Mouse (Mus musculus) MEL (cell line): ENCODE results near the gene Msi2. TPM values are rescaled to one million over a fixed set of nuclear protein-coding genes. Genes with fewer than 3 reads are reported as not detected.

Experiments
- DNase-seq: peaks from one replicate; pipeline ENCODE4 v3.0.0; 2011; ENCODE audit warnings: low read depth, low spot score
- H3K27ac ChIP-seq: 2 replicates; pipeline ENCODE4 v1.5.1; 2012; ENCODE audit warnings: low read depth, mild to moderate bottlenecking, control low read depth, low read length, moderate library complexity; ENCODE audit not compliant: control insufficient read depth
- H3K27me3 ChIP-seq, 2 experiments: fragments of 150-350 bp in 1 of 2; sonication (generic) in 1 of 2; 2 replicates each; pipeline ENCODE4 v1.6.1; 2012; ENCODE audit warnings: low read length in 2 of 2, mild to moderate bottlenecking in 2 of 2, improper control_type of control experiment in 1 of 2, moderate library complexity in 1 of 2; ENCODE audit not compliant: insufficient read depth in 2 of 2, control insufficient read depth in 1 of 2
- H3K36me3 ChIP-seq, 2 experiments: 2 replicates each; pipeline ENCODE4 v1.6.1; 2012 to 2014; ENCODE audit warnings: low read length in 2 of 2, improper control_type of control experiment in 1 of 2, inconsistent platforms in 1 of 2, mild to moderate bottlenecking in 1 of 2; ENCODE audit not compliant: insufficient read depth in 2 of 2, control insufficient read depth in 1 of 2
- H3K4me1 ChIP-seq, 2 experiments: fragments of 150-350 bp in 1 of 2; sonication (generic) in 1 of 2; 2 replicates each; pipeline ENCODE4 v1.6.1; 2012; ENCODE audit warnings: low read length in 2 of 2, improper control_type of control experiment in 1 of 2, mild to moderate bottlenecking in 1 of 2; ENCODE audit not compliant: insufficient read depth in 2 of 2, control insufficient read depth in 1 of 2
- H3K4me3 ChIP-seq, 2 experiments: fragments of 150-350 bp in 1 of 2; sonication (generic) in 1 of 2; 2 replicates each; pipeline ENCODE4 v1.5.1; 2012; ENCODE audit warnings: low read depth in 2 of 2, low read length in 2 of 2, mild to moderate bottlenecking in 2 of 2, moderate library complexity in 2 of 2, control low read depth in 1 of 2, improper control_type of control experiment in 1 of 2; ENCODE audit not compliant: control insufficient read depth in 1 of 2, insufficient read depth in 1 of 2
- H3K79me2 ChIP-seq: 2 replicates; pipeline ENCODE4 v1.6.1; 2012; ENCODE audit warnings: mild to moderate bottlenecking, low read length, moderate library complexity; ENCODE audit not compliant: control insufficient read depth, poor library complexity, insufficient read depth
- H3K9ac ChIP-seq: 2 replicates; pipeline ENCODE4 v1.6.1; 2012; ENCODE audit warnings: low read depth, mild to moderate bottlenecking, control low read depth, low read length, moderate library complexity; ENCODE audit not compliant: control insufficient read depth, poor library complexity, severe bottlenecking
- H3K9me3 ChIP-seq: fragments of 150-350 bp; sonication (generic); replicated peaks from 2 replicates; pipeline ENCODE4 v1.6.1; 2012; ENCODE audit warnings: mild to moderate bottlenecking, low read length, improper control_type of control experiment, moderate library complexity; ENCODE audit not compliant: insufficient read depth
- BHLHE40 ChIP-seq: IDR thresholded peaks from 2 replicates; pipeline ENCODE4 v1.6.1; 2012; ENCODE audit warnings: low read depth, mild to moderate bottlenecking, inconsistent platforms, low read length, improper control_type of control experiment, borderline replicate concordance
- E2F4 ChIP-seq: IDR thresholded peaks from 2 replicates; pipeline ENCODE4 v1.6.1; 2011; ENCODE audit warnings: low read depth, low read length, improper control_type of control experiment, borderline replicate concordance
- ELF1 ChIP-seq: IDR thresholded peaks from 2 replicates; pipeline ENCODE4 v1.6.1; 2014; ENCODE audit warnings: low read depth, mild to moderate bottlenecking, inconsistent platforms, low read length, improper control_type of control experiment, moderate library complexity
- EP300 ChIP-seq, 2 experiments: IDR thresholded peaks; 2 replicates each; pipeline ENCODE4 v1.6.1; 2011; ENCODE audit warnings: improper control_type of control experiment in 2 of 2, low read length in 2 of 2, low read depth in 1 of 2, mild to moderate bottlenecking in 1 of 2
- ETS1 ChIP-seq: IDR thresholded peaks from 2 replicates; pipeline ENCODE4 v1.6.1; 2012; ENCODE audit warnings: low read depth, mild to moderate bottlenecking, inconsistent platforms, low read length, improper control_type of control experiment, moderate library complexity
- GABPA ChIP-seq: IDR thresholded peaks from 2 replicates; pipeline ENCODE4 v1.6.1; 2012; ENCODE audit warnings: low read depth, mild to moderate bottlenecking, inconsistent platforms, low read length, improper control_type of control experiment, moderate library complexity
- GATA1 ChIP-seq: IDR thresholded peaks from 2 replicates; pipeline ENCODE4 v1.6.1; 2011; ENCODE audit warnings: low read depth, low read length, improper control_type of control experiment
- MAX ChIP-seq: IDR thresholded peaks from 2 replicates; pipeline ENCODE4 v1.6.1; 2011; ENCODE audit warnings: low read length, improper control_type of control experiment
- MAZ ChIP-seq: IDR thresholded peaks from 2 replicates; pipeline ENCODE4 v1.6.1; 2012; ENCODE audit warnings: low read depth, mild to moderate bottlenecking, inconsistent platforms, low read length, improper control_type of control experiment
- MXI1 ChIP-seq: IDR thresholded peaks from 2 replicates; pipeline ENCODE4 v1.6.1; 2011; ENCODE audit warnings: mild to moderate bottlenecking, low read depth, low read length, improper control_type of control experiment
- MYB ChIP-seq: IDR thresholded peaks from 2 replicates; pipeline ENCODE4 v1.6.1; 2011; ENCODE audit warnings: mild to moderate bottlenecking, low read depth, low read length, improper control_type of control experiment
- NRF1 ChIP-seq: IDR thresholded peaks from 2 replicates; pipeline ENCODE4 v1.6.1; 2014; ENCODE audit warnings: low read depth, mild to moderate bottlenecking, inconsistent platforms, low read length, improper control_type of control experiment, moderate library complexity; ENCODE audit not compliant: poor library complexity, insufficient read depth, severe bottlenecking
- RAD21 ChIP-seq: IDR thresholded peaks from 2 replicates; pipeline ENCODE4 v1.6.1; 2011; ENCODE audit warnings: mild to moderate bottlenecking, low read depth, low read length, improper control_type of control experiment
- RCOR1 ChIP-seq: IDR thresholded peaks from 2 replicates; pipeline ENCODE4 v1.6.1; 2012; ENCODE audit warnings: low read depth, mild to moderate bottlenecking, inconsistent platforms, low read length, improper control_type of control experiment
- SMC3 ChIP-seq: IDR thresholded peaks from 2 replicates; pipeline ENCODE4 v1.6.1; 2011; ENCODE audit warnings: low read depth, low read length, improper control_type of control experiment
- TBP ChIP-seq: IDR thresholded peaks from 2 replicates; pipeline ENCODE4 v1.8.0; 2011; ENCODE audit warnings: low read depth, low read length, improper control_type of control experiment
- ZC3H11A ChIP-seq: IDR thresholded peaks from 2 replicates; pipeline ENCODE4 v1.6.1; 2012; ENCODE audit warnings: low read depth, mild to moderate bottlenecking, inconsistent platforms, low read length, improper control_type of control experiment
- polyA plus RNA-seq, 2 experiments: library from polyadenylated mRNA; stranded (reverse) in 1 of 2; unstranded in 1 of 2; fragments of >175 nt in 1 of 2; fragments of >200 nt in 1 of 2; gene quantifications; 2 replicates each; pipeline versions ENCODE4 v1.2.1 to v1.2.4; 2012; ENCODE audit warnings: low replicate concordance in 2 of 2, low read depth in 1 of 2; ENCODE audit not compliant: insufficient read length in 2 of 2, insufficient read depth in 1 of 2, missing spikeins in 1 of 2
- total RNA-seq: library from RNA; depleted of rRNA; stranded (reverse); fragments of 300-350 nt; gene quantifications from 2 replicates; pipeline ENCODE4 v1.2.3, GENCODE M21; 2012

Msi2 gene
- total and polyA plus RNA-seq, 3 experiments, result 16.2 to 29.7 TPM; not detected in 1

DNA sequence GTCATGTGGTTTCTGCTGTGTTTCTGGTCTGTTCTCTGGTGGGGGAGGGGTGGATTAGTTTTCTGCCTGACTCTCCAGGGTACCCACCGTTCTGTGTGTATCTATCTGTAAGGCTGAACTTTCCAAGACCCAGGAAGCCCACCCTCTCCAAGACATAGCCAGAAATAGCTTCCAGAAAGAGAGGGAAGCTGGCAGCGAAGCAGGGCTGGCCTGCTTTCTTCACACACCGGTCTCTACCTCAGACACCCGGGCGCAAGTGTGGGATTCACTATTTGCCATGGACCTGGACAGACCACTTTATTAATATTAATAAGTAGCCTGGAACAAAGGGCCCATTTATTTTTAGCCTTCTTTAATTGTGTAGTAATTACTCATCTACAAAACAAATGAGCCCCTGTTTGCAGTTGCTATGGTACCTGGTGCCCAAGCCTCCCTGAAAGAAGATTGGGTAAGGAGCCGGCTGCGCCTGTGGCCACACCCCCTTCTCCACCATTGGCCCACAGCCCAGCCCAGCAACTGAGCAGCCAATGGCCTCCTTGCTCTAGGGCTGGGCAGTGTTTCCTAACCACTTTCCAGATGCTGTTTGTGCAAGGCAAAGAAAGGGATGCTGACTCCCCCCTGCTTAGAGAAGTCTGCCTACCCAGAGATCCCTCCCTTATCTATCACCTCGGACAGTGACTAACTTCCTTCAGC lies 361.6 kb downstream of the Msi2 start:
- Histone ChIP-seq H3K79me2 (no peaks in the 10 kb centered on the region), H3K9me3 (no peaks in the 10 kb centered on the region), H3K4me1 (peaks cover 15 to 25% of the 10 kb centered on the region in 2 experiments), H3K27ac (no peak overlapping the region)
- TF ChIP-seq RAD21, result no peak
- no peak for TF ChIP-seq TBP
- TF ChIP-seq MAX, result 0 out of 2 replicates have a peak, but pooled peaks have one; percentile 23
- TF ChIP-seq MXI1, result no peak
- no peak for TF ChIP-seq BHLHE40
- TF ChIP-seq MYB, result no peak
- TF ChIP-seq, all 39 proteins: peak for 1
- Histone ChIP-seq H3K27me3 (no peaks in the 10 kb centered on the region), H3K9ac (no peak overlapping the region), H3K4me3 (no peak overlapping the region), H3K36me3 (peaks cover 0 to 14% of the 10 kb centered on the region in 2 experiments; a peak in 3 of 4 replicates)
- peak; percentile 77 for DNase-seq

DNA sequence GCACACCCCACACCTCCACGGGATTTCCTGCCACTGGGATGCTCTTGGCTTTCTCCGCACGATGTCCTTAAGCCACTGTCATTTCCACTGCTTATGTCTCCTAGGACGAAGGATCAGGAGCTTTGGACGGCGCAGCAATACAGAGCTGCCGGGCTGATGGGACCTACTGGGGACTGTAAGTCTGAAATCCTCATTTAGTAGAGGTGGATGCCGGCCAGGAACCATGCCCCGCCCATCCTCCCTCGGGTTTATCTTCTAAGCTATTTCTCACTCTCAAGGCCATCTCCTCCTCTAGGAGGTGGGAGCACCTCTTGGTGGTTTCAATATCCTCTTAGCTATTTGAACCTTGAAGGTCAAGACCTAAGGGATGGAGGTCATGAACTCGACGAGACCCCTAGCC lies 362.3 kb downstream of the Msi2 start:
- Histone ChIP-seq H3K9me3 (no peaks in the 10 kb centered on the region), H3K27me3 (no peaks in the 10 kb centered on the region), H3K36me3 (peaks cover 0 to 14% of the 10 kb centered on the region in 2 experiments; a peak in 3 of 4 replicates), H3K27ac (no peak overlapping the region), H3K79me2 (no peaks in the 10 kb centered on the region), H3K4me3 (no peak overlapping the region), H3K4me1 (peaks cover 15 to 25% of the 10 kb centered on the region in 2 experiments), H3K9ac (no peak overlapping the region)
- peak; percentile 31 for DNase-seq
- no peak for TF ChIP-seq ELF1
- no peak for TF ChIP-seq MAZ
- no peak for TF ChIP-seq ETS1
- no peak for TF ChIP-seq MXI1

DNA sequence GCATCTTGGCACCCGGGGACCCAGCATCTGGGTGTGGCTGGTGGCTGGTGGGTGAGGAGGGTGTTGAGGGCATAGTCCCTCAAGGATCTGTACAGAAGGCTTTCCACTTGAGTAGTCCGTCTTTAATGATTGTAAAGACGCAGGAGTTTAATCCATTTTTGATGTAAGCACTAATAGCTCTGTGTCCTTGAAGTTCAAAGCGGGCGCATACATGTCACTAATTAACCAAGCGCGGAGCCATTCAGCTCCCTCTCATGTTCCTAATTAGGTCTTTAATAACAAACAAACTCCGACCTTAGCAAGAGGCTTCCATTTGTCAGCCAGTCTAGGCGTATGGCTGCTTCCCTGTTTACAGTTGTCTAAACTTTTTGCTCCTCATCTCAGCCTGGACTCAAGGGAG lies 363.5 kb downstream of the Msi2 start:
- no peaks in the 10 kb centered on the region for H3K27me3 ChIP-seq
- H3K4me1 ChIP-seq, result peaks cover 15 to 25% of the 10 kb centered on the region in 2 experiments
- peaks cover 0 to 14% of the 10 kb centered on the region in 2 experiments; a peak in 3 of 4 replicates for H3K36me3 ChIP-seq
- no peak overlapping the region for H3K4me3 ChIP-seq
- no peak for DNase-seq
- no peak overlapping the region for H3K27ac ChIP-seq
- TF ChIP-seq ZC3H11A (no peak), EP300 (IDR thresholded peaks at IDR 0.05; ENCODE audit: low read depth in 1 of 2, low read length in 2 of 2) (no peak), NRF1 (no peak), RCOR1 (no peak), MAZ (no peak), GATA1 (no peak), SMC3 (no peak), E2F4 (no peak), ETS1 (no peak), GABPA (no peak), ELF1 (no peak)
- H3K79me2 ChIP-seq, result no peaks in the 10 kb centered on the region
- H3K9ac ChIP-seq, result no peak overlapping the region
- H3K9me3 ChIP-seq, result no peaks in the 10 kb centered on the region
